Mouse (Mus musculus) NIH3T3 (cell line): ENCODE measurements at regions not wholly inside any gene's neighbourhood (a gene's known extent, or its start where the extent isn't known, plus 50 kb on each side); places are given as distances from the start of the nearest gene placed in this dataset.

Source experiments
- DNase-seq: peaks from one replicate; pipeline ENCODE4 v3.0.0-alpha.2; 2012; ENCODE audit warnings: low read depth

- DNase-seq, result no peak
Measured at GRCm38 (mm10) chr1:101113266-101113849, 1340.8 kb downstream of the Cntnap5b start.

- no peak for DNase-seq
Measured at GRCm38 (mm10) chr1:101122091-101122825, 1349.7 kb downstream of the Cntnap5b start.

GRCm38 (mm10) chr1:101127242-101127641 is 1354.7 kb downstream of the Cntnap5b start:
- no peak for DNase-seq

GRCm38 (mm10) chr1:101166666-101167065 is 1394.1 kb downstream of the Cntnap5b start:
- DNase-seq, result peak; percentile 2
